Mouse (Mus musculus): ENCODE data around the gene Lrrc28.

DNA sequence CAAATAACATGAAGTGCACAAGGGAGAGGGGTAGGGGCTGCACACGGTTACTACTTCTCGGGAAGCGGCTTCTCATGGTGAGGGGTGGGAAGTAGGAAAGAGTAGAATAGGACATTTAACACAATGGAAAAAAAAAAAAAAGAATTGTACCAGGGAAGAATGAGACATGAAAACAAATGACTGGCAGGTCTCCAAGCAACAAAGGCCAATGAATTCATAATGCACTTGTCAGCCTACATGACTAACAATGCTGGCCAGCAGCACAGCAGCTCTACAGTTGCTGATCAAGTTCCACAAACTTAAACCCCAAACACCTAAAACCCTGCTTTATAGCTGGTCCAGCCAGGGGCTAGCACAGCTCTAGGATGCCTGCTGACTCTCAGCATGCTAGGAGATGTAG, 6.1 kb downstream of the Lrrc28 start:
- TF ChIP-seq POLR2A (IDR thresholded peaks at IDR 0.05; ENCODE audit: insufficient read depth, low read depth, low read length) (no peak), CTCF (IDR thresholded peaks at IDR 0.05) (no peak)
